9 mouse cellular contexts compared by ENCODE assay signal in genomic region chr2:102294827-102295270, GRCm38 (mm10).
A peak's percentile ranks its signal among the peaks of the same experiment; 100 is the strongest.
DNase-seq lines count a peak whose midpoint lies in the region; ATAC-seq and TF ChIP-seq lines count a peak whose summit lies in the region.
"Had no signal": no experiment of that assay in that cellular context is flagged by ENCODE, and none has a peak within 500 bp of the region (broad histone marks: within the 10 kb centered on the region; RNA-seq: fewer than 3 reads in every experiment).

No protein-coding gene starts in this region.

- intact Hi-C loops in gastrocnemius, adult 2 months (cut with DNase I), result loop anchor here (5.0 kb wide), 1 partner anchor 107 kb away; no protein-coding TSS in a partner anchor

- no peaks in the 10 kb centered on the region for H3K27me3 ChIP-seq in kidney, embryonic 14.5 days (ENCODE audit: control insufficient read depth, insufficient read depth, low read length)
- no peaks in the 10 kb centered on the region for H3K27me3 ChIP-seq in hindbrain, embryonic 14.5 days (ENCODE audit: control insufficient read depth, insufficient read depth, low read length)

- ATAC-seq in kidney, embryonic 14.5 days (ENCODE audit: low FRiP score, low TSS enrichment), result no peak
- ATAC-seq in hindbrain, embryonic 14.5 days (ENCODE audit: low FRiP score), result no peak

- no peak overlapping the region for H3K4me2 ChIP-seq in kidney, embryonic 14.5 days (replicated peaks; ENCODE audit: low read depth, low read length)
- H3K4me2 ChIP-seq in hindbrain, embryonic 14.5 days (replicated peaks), result no peak overlapping the region

- DNase-seq in kidney, adult 11 months, result peak; percentile 21
- peak; percentile 13 for DNase-seq in R1 (ENCODE audit: low read depth, low spot score)
- peak; percentile 83 for DNase-seq in gastrocnemius, adult 2 months
- peak; percentile 40 to 53 for DNase-seq in kidney, postnatal 4 days
- DNase-seq in frontal cortex, postnatal 10 days (ENCODE audit: low spot score in 2 of 2), result no peak
- DNase-seq in thymus, postnatal 0 days (ENCODE audit: low spot score), result no peak
- DNase-seq in hindbrain, embryonic 14.5 days (ENCODE audit: low spot score), result no peak
- DNase-seq: thymus, postnatal 14 days had no signal

- no peak overlapping the region for H3K4me3 ChIP-seq in kidney, embryonic 14.5 days (ENCODE audit: low read length)
- H3K4me3 ChIP-seq in gastrocnemius, adult 2 months, result peak overlapping the region; percentile 7; the same call in 1 of the 2 replicates
- no peak overlapping the region for H3K4me3 ChIP-seq in hindbrain, embryonic 14.5 days (replicated peaks; ENCODE audit: low read length)

- peaks cover 6% of the 10 kb centered on the region for H3K4me1 ChIP-seq in kidney, embryonic 14.5 days (ENCODE audit: control insufficient read depth, insufficient read depth, low read length)
- peaks cover 4% of the 10 kb centered on the region; the same call in 1 of the 2 replicates for H3K4me1 ChIP-seq in hindbrain, embryonic 14.5 days (replicated peaks; ENCODE audit: control insufficient read depth, insufficient read depth, low read length)

- H3K9ac ChIP-seq in kidney, embryonic 14.5 days (ENCODE audit: low read depth, low read length), result no peak overlapping the region
- H3K9ac ChIP-seq in hindbrain, embryonic 14.5 days, result no peak overlapping the region

- H3K36me3 ChIP-seq in kidney, embryonic 14.5 days (ENCODE audit: control insufficient read depth, insufficient read depth, low read length), result no peaks in the 10 kb centered on the region
- no peaks in the 10 kb centered on the region for H3K36me3 ChIP-seq in hindbrain, embryonic 14.5 days (replicated peaks; ENCODE audit: control insufficient read depth, insufficient read depth)

- H3K27ac ChIP-seq in kidney, embryonic 14.5 days (ENCODE audit: low read depth, low read length), result no peak overlapping the region
- H3K27ac ChIP-seq in gastrocnemius, adult 2 months, result peak overlapping the region; percentile 51
- H3K27ac ChIP-seq in hindbrain, embryonic 14.5 days, result no peak overlapping the region

- TF ChIP-seq CTCF in gastrocnemius, adult 2 months (IDR thresholded peaks at IDR 0.05), result no peak

- no peaks in the 10 kb centered on the region for H3K9me3 ChIP-seq in kidney, embryonic 14.5 days (ENCODE audit: control insufficient read depth, low read length)
- no peaks in the 10 kb centered on the region for H3K9me3 ChIP-seq in hindbrain, embryonic 14.5 days (ENCODE audit: control insufficient read depth, low read length)

- WGBS in kidney, embryonic 14.5 days, result 32% methylated on average over 6 of the region's 6 CpGs
- WGBS in hindbrain, embryonic 14.5 days, result 27% methylated on average over 6 of the region's 6 CpGs

Comparison
In these comparisons a context has a peak if more than half of its experiments do, and no peak if none do; other contexts are left out.
1. DNase-seq: peak in kidney, adult 11 months (single experiment), R1 (single experiment), gastrocnemius, adult 2 months (single experiment) and kidney, postnatal 4 days (2 of 2); none in frontal cortex, postnatal 10 days (0 of 2), thymus, postnatal 0 days (single experiment) and hindbrain, embryonic 14.5 days (single experiment).